Mouse (Mus musculus) testis, adult 10 weeks (tissue): Measurements from ENCODE around the gene Olfr744. TPM values are rescaled to one million over a fixed set of nuclear protein-coding genes. Genes with fewer than 3 reads are reported as not detected.

Experiments used
- polyA plus RNA-seq: library from polyadenylated mRNA; stranded (reverse); fragments of 350-450 nt; fragmentation: Illumina TruSeq; extraction: RNeasy Lipid Tissue Mini Kit (QIAGEN cat#74804); gene quantifications from one replicate; pipeline ENCODE4 v1.2.3, GENCODE M21; 2014; ENCODE audit warnings: low read depth, low replicate concordance

The Olfr744 gene
- not detected for polyA plus RNA-seq

GRCm38 (mm10) chr14:50614579-50614978, at the start of gene Olfr744:
Olfr744 (plus strand) TSS chr14:50614879.

GRCm38 (mm10) chr14:50639088-50639487, 24.4 kb downstream of the Olfr744 start, which contains the start of gene Olfr745:
Olfr745 (plus strand) TSS chr14:50639388.

GRCm38 (mm10) chr14:50646783-50647182, 32.1 kb downstream of the Olfr744 start, which contains the start of gene Olfr746:
Olfr746 (plus strand) TSS chr14:50647083.

Other genes with a start within 250 kb of the Olfr744 start
- gene Olfr736, start 233.7 kb upstream of the Olfr744 start, polyA plus RNA-seq, result 0.10 TPM
- gene Olfr738, start 207.3 kb upstream of the Olfr744 start, polyA plus RNA-seq, result not detected
- gene Olfr739, start 196.3 kb upstream of the Olfr744 start, polyA plus RNA-seq, result not detected
- gene Olfr740, start 169.3 kb upstream of the Olfr744 start, polyA plus RNA-seq, result not detected
- gene Olfr741, start 142.1 kb upstream of the Olfr744 start, polyA plus RNA-seq, result not detected
- 0.08 TPM for gene Olfr742, start 111.3 kb upstream of the Olfr744 start, polyA plus RNA-seq
- gene Olfr743, start 93.0 kb upstream of the Olfr744 start, polyA plus RNA-seq, result 0.15 TPM
- gene Olfr745, start 24.5 kb downstream of the Olfr744 start, polyA plus RNA-seq, result not detected
- gene Olfr746, start 32.2 kb downstream of the Olfr744 start, polyA plus RNA-seq, result not detected
- not detected for gene Olfr747, start 78.3 kb downstream of the Olfr744 start, polyA plus RNA-seq
- gene Olfr748, start 92.5 kb downstream of the Olfr744 start, polyA plus RNA-seq, result not detected
- gene Olfr749, start 130.2 kb downstream of the Olfr744 start, polyA plus RNA-seq, result not detected
- gene Ttc5, start 170.6 kb downstream of the Olfr744 start, polyA plus RNA-seq, result 7.6 TPM
- 20.3 TPM for gene Ccnb1ip1, start 192.9 kb downstream of the Olfr744 start, polyA plus RNA-seq
- gene Parp2, start 193.0 kb downstream of the Olfr744 start, polyA plus RNA-seq, result 24.1 TPM